Mouse (Mus musculus): ENCODE results near the gene Msl2.

Gene Msl2

DNA sequence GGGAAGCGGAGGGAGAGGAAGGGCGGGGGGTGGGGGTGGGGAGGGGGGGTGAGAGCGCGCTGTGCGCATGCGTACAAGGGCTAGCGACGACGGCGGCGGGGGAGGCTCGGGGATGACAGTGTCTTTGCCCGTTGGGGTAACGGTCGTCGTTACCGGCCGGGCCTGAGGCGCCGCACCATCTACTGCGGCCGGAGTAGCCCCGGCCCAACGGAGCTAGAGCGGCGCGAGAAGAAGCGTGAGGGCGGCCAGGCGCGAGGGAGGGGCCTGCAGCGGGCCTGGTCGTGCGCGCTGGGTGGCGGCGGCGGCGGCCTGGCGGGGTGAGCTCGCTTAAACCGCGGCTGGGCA lies at the start of gene Msl2:
TSS of gene Msl2 (plus strand) at position 115 of the 345 bp plus-strand sequence.
- DNase-seq (ENCODE audit: low read depth, low spot score): no peak

DNA sequence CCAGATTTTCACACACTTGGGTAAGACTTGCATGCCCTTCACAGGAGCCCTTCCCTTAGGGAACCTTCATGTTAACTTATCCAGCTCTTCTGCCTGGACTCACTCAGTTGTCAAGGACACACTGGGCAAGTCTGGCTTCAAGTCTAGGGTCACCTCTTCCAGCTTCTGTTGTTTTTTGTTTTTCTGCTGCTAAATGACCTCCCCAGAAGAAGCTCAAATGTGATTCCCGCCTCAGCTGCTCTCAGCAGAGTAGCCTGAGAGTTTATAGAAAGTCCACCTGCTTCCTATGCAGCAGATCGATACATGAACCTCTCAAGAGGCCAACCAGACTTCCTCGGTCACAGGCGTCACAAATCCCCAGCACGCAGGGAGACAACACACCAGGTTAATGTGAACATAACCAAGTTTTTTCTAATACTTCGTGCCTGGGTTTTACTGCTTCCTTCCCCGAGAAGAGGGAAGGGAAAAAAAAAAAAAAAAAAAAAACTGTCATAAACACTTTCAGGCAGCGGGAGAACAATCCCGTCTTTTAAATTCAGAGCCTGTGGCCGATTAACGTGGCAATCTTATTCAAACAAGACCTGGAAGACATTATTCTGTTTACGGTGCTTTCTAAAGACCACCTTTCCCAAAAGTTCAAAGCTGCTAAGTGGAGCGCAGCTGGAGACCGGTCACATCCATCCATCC lies 40.0 kb upstream of the Msl2 start:
- DNase-seq (ENCODE audit: low read depth, low spot score): no peak

GRCm38 (mm10) chr9:101034448-101035098 lies 39.3 kb upstream of the Msl2 start, which contains the start of gene Pccb:
Gene Pccb, minus strand, starts transcription at chr9:101034898.
- DNase-seq (ENCODE audit: low read depth, low spot score): peak; percentile 88

DNA sequence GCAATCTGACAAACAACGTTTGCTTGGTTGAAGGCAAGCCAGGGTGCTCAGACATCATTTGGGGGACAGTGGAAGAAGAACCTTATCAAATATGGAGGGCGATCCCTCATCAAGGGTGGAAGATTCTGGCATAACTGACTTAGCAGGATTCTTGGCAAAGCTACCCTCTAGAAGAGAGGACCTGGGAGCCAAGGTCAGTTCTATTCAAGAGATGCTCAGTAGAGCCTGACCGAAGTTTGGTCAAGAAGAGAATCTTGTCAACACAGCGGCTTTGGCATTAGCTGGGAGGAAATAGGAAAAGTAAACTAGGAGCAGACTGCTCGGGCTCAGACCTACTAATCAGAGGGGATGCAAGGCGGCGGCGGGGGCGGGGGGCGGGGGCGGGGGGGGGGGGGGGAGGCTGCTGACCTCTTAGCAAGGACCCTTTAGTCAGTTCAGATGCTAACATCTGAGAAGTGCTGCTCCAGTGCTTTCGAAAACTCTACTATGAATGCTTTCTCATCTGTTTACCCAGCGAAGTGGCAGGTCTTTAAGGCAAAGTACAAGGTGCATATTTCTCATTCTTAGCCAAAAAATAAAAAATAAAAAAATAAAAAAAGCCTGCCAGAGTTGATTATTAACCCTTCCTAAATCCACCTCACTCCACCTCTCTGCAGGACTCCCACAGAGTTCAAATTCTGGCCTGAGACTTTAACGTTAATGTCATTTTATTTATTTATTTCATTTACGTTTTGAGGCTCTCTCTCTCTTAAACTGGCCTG lies 37.9 kb upstream of the Msl2 start:
- DNase-seq (ENCODE audit: low read depth, low spot score): no peak

- no peak for DNase-seq (ENCODE audit: low read depth, low spot score)
Measured at GRCm38 (mm10) chr9:101036876-101037275, 37.0 kb upstream of the Msl2 start.

DNA sequence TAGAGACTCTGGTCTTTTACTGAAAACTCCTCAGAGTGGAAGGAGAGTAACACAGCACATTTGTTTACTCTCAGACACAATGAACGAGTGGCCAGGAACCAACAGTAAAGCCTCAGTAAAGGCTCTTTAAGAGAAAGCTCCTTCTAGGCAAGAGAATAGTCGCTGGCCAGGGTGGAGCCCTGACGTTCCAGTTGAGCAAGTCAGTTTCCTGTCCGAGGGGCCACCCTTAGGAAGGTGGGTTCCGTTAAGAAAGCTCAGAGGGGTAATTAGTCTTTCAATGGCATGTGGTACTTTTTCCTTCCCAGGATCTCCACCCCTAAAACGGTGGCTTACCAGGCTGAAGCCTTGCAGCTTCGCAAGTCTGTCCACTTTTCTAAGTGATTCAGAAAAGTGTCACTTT lies 36.5 kb upstream of the Msl2 start:
- DNase-seq (ENCODE audit: low read depth, low spot score): no peak

DNA sequence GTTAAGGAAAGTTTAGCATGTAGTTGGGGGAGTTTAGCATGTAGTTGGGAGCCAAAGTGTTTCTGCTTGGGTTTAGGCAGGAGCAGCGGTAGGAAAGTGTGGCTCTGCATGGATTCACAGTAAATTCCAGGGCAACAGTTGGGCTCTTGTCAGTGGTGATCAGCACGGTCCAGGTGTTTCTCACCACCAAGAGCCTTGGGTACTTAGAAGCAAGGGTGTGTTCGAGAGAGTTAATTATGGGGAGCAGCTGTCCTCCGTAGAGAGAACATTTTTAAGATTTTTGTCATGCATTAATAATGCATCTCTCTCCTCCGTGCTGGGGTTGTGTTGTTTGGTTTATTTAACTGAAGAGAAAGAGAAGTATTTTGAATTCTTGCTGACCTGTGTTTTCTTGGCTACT lies 35.3 kb upstream of the Msl2 start:
- DNase-seq (ENCODE audit: low read depth, low spot score): no peak

GRCm38 (mm10) chr9:101041508-101041907 lies 32.4 kb upstream of the Msl2 start:
- no peak for DNase-seq (ENCODE audit: low read depth, low spot score)

DNA sequence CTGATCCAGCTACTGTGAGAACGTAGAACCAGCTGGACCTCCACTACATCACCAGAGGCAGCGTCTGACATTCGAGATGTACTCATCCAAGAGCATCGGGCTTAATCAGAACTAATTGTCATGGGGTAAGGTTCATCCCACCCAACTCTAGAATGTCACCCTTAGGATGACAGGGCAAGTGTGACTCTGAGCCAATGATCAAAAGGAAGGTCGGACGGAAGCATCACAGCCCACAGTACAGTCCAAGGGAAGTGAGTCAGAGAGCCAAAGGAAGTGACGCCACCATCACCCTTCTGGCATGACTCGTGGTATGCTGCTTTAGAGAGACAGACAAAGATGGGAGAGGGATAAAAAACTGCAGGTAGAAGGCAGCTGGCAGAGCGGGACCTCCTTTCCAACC lies 31.7 kb upstream of the Msl2 start:
- DNase-seq (ENCODE audit: low read depth, low spot score): no peak

GRCm38 (mm10) chr9:101045710-101046338 lies 28.1 kb upstream of the Msl2 start:
- no peak for DNase-seq (ENCODE audit: low read depth, low spot score)

DNA sequence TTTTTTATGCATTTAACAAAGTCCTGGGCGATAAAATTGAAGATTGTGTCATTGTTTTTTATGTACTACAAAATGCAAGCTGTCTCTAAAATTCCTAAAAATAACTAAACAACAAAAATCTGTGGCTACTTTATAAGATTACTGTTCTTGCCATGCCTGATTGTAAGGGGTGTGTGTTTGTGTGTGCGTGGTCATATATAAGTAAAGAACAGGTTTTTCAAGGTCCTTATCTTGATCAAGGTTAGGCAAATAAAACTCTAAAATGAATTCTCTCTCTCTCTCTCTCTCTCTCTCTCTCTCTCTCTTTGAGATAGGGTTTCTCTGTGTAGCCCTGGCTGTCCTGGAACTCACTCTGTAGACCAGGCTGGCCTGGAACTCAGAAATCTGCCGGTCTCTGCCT lies 21.9 kb upstream of the Msl2 start:
- DNase-seq (ENCODE audit: low read depth, low spot score): no peak

- no peak for DNase-seq (ENCODE audit: low read depth, low spot score)
Measured at GRCm38 (mm10) chr9:101052691-101053090, 21.2 kb upstream of the Msl2 start.

GRCm38 (mm10) chr9:101053279-101053678 lies 20.6 kb upstream of the Msl2 start:
- no peak for DNase-seq (ENCODE audit: low read depth, low spot score)

DNA sequence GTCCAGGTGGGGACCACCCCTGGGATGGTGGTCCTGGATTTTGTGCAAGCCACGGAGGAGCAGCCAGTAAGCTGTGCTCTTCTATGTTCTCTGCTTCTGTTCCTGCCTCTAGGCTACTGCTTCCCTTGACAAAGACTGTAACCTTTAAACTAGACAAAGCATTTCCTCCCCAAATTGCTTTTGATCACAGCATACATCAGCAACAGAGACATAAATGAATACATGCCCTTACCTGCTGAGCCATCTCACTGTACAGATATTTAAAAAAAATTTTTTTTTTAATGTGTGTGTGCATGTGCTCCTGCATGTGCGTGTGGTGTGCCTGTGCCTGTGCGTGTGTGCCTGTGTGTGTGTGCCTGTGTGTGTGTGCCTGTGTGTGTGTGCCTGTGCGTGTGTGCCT lies 16.7 kb upstream of the Msl2 start:
- no peak for DNase-seq (ENCODE audit: low read depth, low spot score)

GRCm38 (mm10) chr9:101061035-101061434 lies 12.9 kb upstream of the Msl2 start:
- no peak for DNase-seq (ENCODE audit: low read depth, low spot score)

- no peak for DNase-seq (ENCODE audit: low read depth, low spot score)
Measured at GRCm38 (mm10) chr9:101062253-101062780, 11.6 kb upstream of the Msl2 start.

DNA sequence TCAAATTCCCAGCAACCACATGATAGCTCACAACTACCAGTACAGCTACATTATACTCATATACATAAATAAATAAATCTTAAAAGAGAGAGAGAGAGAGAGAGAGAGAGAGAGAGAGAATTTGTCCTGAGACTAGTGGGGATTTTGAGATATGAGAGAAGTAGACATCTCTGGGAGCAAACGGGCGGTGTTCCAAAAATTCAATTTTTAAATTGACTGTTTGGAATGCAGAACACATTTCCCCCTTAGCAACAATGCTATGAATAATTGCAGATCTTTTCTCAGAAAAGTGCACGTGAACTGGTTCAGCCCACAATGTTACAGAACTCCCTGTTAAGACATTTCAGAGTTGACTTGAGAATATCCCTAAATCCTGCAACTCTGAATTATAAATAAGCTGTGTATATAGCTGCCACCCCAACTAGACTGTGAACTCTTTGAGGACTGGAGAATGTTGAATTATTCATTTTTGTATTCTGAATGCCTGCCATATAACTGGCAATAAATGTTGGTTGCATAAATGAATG lies 8.8 kb upstream of the Msl2 start:
- DNase-seq (ENCODE audit: low read depth, low spot score): peak; percentile 60

DNA sequence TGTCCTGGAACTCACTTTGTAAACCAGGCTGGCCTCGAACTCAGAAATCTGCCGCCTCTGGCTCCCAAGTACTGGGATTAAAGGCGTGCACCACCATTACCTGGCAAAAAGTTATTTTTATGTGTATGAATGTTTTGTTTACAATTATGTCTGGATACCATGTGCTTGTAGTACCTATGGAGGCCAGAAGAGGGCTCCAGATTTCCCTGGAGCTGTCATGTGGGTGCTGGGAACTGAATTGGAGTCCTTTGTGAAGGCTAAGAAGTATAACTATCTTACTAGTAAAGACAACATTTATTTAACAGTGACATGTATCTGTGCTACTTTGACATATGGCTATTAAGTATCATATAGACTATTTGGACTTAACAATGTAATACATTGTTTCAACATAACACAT lies 4.1 kb upstream of the Msl2 start:
- DNase-seq (ENCODE audit: low read depth, low spot score): no peak

- no peak for DNase-seq (ENCODE audit: low read depth, low spot score)
Measured at GRCm38 (mm10) chr9:101072506-101072905, 1.4 kb upstream of the Msl2 start.

GRCm38 (mm10) chr9:101073041-101073986 lies 587 bp upstream of the Msl2 start:
- DNase-seq (ENCODE audit: low read depth, low spot score): peak; percentile 98

Measured in telencephalon, adult 2 months (tissue).